Comparison of ENCODE assay signal across 9 mouse cellular contexts in the genomic region with DNA sequence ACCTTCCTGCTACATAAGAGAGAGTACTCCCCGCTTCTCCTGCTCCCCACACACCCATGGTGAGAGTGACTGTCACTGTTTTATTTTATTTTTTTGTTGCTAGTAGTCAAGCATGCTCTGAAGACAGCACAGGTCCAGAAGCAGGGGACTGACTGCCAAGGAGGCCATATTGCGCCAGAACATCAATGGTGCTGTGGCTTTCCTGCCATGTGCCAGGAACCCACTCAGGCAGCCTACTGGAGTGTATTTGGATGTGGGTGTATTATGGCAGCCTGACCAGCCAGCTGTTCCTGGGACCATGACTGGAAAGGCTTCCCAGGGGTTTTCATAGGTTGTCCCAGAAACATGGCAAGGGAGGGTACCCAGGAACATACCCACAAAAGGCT.
"Had no signal": no experiment of that assay in that cellular context is flagged by ENCODE, and none has a peak within 500 bp of the region (broad histone marks: within the 10 kb centered on the region; RNA-seq: fewer than 3 reads in every experiment).

No protein-coding gene starts in this region.

- DNase-seq: kidney, adult 18-20 months; kidney, postnatal 10 days; kidney, postnatal 4 days; lung, embryonic 14.5 days; lung, postnatal 10 days; retina, postnatal 1 day; right cerebral cortex, postnatal 4 days; thymus, adult 2 months; thymus, postnatal 25 days had no signal
